Mouse (Mus musculus) liver, postnatal 0 days (tissue): ENCODE measurements around the gene Il4i1.

Source experiments
- CTCF ChIP-seq: sonication (generic); IDR thresholded peaks from 2 replicates; pipeline ENCODE4 v1.5.1; 2016; ENCODE audit warnings: antibody characterized with exemption, low read depth
- EP300 ChIP-seq: IDR thresholded peaks from 2 replicates; pipeline ENCODE4 v1.6.1; 2016; ENCODE audit warnings: antibody characterized with exemption, low read depth, mild to moderate bottlenecking

- no peak for TF ChIP-seq EP300
- TF ChIP-seq CTCF, result no peak
Measured at GRCm38 (mm10) chr7:44867802-44868201, 51.6 kb downstream of the Il4i1 start.
